Mouse (Mus musculus) central nervous system, embryonic 14 days (tissue): ENCODE data around the gene Spaca4. TPM values are rescaled to one million over a fixed set of nuclear protein-coding genes. Genes with fewer than 3 reads are reported as not detected.

Source experiments
- polyA plus RNA-seq: library from polyadenylated mRNA; depleted of rRNA; stranded (reverse); fragments of >200 nt; gene quantifications from 2 replicates; pipeline ENCODE4 v1.2.3, GENCODE M21; 2012; rRNA removed

The Spaca4 gene
- not detected in 2 replicates for polyA plus RNA-seq

DNA sequence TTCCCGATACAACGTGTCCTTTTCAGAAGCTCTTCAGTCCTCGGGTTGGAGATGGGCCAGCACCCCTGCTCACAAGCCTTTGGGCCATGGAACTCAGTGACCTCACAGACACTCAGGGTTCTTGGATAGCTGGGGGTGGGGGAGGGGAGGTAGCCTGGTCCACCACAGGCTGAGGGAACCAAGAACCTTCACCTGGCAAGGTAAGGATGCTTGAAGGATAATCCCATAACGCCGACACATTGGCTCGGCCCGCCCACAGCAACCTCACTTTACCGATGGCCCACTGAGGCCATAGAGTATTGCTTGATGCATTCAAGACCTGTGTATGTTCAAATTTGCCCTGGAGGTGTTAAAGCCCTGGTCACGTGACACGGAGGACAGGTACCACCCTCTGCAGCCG is at the start of gene Spaca4:
Spaca4 (minus strand) TSS at position 101 of the 400 bp plus-strand sequence.

DNA sequence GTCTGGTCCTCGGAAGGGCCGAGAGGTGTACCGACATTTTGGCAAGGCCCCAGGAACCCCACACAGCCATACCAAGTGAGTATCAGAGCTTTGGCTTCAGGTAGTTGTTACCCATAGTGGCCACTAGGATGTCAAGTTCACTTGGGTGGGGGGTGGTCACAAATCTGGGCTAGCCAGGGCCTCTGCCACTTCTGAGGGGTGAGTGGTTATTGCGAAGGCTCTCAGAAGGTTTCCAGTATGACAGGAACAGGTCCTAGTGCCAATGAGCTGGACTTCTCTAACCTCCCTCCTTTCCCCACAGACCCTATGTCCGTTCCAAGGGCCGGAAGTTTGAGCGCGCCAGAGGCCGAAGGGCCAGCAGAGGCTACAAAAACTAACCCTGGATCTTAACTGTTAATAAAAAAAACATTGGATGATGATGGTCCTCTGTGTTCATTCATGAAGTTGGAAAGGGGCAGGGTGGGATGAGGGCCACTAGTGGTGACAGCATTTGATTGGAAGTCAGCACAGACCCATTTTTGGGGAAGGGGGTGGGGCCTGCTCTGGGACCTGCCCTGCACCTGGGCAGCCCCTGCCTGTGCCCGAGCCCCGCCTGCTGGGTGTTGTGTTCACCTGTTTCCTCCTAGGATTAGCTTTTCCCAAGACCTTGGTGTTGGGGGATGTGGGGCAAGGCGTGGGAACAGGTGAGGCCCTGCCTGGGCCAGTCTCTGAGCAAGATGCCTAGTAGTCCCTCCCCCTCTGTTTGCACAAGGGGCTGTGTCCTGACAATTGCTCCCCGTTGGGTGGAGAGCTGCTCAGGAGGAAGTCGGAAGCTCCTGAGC is 5.0 kb downstream of the Spaca4 start, which contains the start of gene Fam83e:
Fam83e (plus strand) TSS at position 800 of the 821 bp plus-strand sequence.

DNA sequence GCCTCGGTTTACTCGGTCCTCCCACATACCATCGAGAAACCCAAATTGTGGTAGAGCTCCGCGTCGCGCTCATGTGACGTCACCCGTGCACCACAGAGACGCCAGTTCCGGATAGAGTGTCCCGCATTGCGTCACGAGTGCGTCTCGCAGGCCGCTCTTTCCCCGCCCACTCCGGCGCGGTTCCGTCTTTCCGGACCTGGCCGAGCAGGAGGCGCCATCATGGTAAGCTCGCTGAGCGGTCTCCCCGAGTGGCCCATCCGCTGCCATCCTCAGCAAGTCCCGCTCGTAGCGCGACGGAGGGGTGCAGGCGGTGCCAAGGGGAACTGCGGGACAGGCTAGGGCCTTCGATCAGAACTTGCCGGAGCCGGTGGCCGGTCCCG is 7.7 kb downstream of the Spaca4 start, which contains the start of gene Sphk2:
Sphk2 (minus strand) TSS at position 85 of the 380 bp plus-strand sequence.

DNA sequence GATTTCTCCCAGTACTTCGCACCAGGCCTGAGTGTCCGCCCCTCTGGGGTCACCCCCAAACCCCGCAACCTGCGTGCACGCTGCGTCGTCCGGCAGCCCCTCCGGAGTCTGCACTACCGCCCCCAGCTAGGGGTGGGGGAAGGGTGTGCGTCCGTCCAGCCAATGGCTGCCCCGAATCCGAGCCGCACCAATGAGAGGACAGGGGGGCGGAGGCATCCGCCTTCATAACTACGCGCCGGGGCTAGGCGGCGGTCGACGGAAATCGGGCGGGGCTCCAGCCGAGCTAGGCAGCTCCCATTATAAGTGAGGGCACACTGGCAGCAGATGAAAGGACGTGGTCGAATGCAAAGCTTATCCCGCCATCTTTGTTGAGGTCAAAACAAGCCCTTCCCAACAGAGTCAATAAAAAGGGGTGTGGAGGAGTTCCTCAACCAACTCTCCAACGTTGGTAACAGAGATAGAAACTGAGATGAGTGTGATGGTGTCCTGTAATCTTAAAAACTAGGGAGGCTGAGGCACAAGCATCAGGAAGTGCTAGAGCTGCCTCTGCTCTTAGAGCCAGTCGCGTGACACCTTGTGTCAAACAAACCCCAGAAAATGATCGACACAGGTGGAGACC is 10.4 kb downstream of the Spaca4 start, which contains the start of gene Rpl18:
Rpl18 (plus strand) TSS at position 368 of the 619 bp plus-strand sequence.

DNA sequence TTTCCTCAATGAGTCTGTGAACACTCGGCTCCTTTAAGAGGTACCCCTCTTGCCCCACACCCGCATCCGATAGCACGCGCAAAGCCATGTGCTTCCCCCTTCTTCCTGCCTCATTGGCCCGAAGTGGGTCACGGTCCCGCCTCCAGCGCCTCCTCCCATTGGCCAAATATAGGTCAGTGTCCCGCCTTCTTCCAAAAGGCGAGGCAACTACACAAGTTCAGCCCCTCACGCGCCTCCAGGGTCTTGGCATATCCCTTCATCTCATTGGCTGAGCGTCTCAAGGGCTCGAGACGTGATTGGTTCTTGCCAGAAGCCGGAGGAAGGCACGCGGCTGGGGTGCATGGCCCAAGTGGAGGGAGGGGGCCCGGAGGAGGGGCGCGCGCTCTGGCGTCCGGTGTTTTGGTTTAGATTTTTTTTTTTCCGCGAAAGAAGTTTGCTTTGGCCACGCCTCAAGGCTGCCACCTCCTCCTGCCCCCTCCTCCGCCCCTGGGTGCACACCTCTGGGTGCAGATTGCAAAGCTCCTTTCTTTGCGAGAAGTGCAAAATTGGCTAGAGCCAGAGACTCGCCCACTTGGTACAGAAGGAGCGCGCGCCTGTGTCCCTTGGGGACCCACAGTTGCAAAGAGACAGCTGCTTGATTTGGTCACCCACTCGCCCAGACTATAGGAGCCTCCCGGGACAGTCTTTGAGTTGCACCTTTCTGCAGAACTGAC is 20.7 kb downstream of the Spaca4 start, which contains the start of gene Dbp:
Dbp (plus strand) TSS at position 359 of the 713 bp plus-strand sequence.

DNA sequence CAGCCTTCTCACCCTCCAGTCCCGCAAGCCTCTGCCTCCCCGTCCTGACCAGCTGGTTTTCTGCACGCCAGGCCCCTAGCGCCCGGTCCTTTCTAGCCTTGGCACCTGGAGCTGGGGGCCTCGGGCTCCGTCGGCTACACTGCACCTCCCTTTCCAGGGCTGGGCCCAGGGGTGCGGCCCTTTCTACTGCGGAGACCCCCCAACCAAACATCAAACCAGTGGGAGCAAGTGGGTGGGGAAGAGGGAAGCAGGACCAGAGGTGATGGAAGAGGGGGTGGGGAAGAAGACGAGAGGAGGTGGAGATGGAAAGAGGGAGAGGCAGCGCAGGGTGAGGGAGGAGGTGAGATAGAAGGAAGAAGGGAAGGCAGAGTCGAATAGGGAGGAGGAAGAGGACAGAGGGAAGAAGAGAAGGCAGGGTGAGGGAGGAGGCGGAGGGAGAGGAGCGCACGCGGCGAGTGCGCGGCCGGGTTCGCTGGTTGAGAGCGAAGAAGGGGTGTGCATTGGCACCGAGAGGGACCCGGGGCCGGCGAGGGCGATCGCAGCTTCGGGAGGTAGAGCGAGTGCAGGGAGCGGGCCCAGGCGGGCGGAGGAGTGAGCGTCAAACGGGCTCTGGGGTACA is 26.0 kb downstream of the Spaca4 start, which contains the start of gene Car11:
Car11 (plus strand) TSS at position 321 of the 619 bp plus-strand sequence.

DNA sequence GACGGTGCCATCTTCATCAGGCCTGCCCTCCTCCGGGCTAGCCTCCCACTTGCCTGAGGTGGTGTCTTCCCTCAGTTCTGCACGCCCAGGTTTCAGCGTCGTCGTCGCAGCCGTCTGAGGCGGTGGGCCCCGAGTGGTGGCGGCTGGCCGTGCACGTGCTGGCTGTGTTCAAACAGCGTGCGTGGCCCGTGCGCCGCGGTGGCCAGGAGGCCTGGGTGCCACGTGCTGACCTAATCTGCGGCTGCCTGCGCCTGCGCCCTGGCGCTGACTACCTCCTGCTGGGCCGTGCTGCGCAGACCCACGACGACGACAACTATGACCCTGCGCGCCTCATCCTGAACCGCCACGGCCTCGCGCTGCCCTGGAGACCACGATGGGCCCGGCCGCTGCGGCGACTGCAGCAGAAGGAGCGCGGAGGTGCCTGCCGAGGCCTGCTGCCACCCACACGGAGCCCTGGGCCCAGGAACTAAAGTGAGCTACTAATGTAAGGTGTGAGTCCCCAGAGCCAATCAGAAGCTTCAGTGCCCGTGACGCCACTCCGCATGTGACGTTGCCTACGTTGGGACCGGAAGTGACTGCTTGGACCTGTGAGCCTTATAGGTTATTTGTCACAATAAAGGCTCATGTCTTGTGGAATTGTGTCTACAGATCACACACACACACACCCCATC is 31.6 kb downstream of the Spaca4 start, which contains the start of gene Sec1:
Sec1 (minus strand) TSS at position 482 of the 671 bp plus-strand sequence.

DNA sequence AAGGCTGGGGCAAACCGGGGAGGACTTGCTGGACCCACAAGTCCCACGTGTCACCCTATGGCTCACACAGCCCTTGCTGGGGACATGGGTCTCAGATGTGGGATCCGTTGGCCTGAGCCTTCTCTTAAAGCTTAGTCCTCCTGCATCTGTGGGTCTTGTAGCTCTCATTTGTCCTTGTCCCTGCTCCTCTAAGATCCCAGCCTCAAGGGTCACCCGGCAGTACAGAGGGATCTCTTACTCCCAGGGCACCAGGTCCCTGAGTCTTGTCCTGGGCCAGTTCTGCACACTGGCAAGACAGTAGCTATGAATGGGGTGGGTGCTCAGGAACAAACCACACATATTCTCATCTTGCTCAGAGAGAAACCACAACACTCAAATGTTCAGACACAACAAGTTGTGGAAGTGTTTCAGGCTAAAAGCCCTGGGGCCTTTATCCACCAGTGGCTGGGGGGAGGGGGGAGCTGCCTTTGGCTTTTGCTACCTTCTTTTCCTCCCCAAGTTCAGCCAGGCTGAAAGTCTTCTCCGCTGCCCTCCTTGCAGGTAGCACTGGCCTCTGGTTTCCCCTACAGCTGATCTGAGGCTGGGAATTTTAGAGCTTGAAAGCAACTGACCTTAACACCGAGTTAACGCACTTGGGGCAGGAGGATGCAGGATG is 42.1 kb downstream of the Spaca4 start, which contains the start of gene Ntn5:
Ntn5 (plus strand) TSS at position 627 of the 655 bp plus-strand sequence.

Other genes with a start within 250 kb of the Spaca4 start
- gene Tulp2, start 243.9 kb downstream of the Spaca4 start, polyA plus RNA-seq: 0.12 and 0.45 TPM in 2 replicates
- 0.16 TPM in 1 of 2 replicates, not detected in the other for gene Gm45808, start 239.0 kb downstream of the Spaca4 start, polyA plus RNA-seq
- gene Dhdh, start 237.0 kb downstream of the Spaca4 start, polyA plus RNA-seq: 2.2 and 2.7 TPM in 2 replicates
- gene Nucb1, start 215.4 kb downstream of the Spaca4 start, polyA plus RNA-seq: 104 and 148 TPM in 2 replicates
- 15.9 and 19.8 TPM in 2 replicates for gene Ppp1r15a, start 199.5 kb downstream of the Spaca4 start, polyA plus RNA-seq
- gene Plekha4, start 199.5 kb downstream of the Spaca4 start, polyA plus RNA-seq: 3.1 and 9.6 TPM in 2 replicates
- 0.33 and 0.73 TPM in 2 replicates for gene Hsd17b14, start 170.9 kb downstream of the Spaca4 start, polyA plus RNA-seq
- gene Bcat2, start 155.7 kb downstream of the Spaca4 start, polyA plus RNA-seq: 31.0 and 38.8 TPM in 2 replicates
- gene Fgf21, start 110.3 kb downstream of the Spaca4 start, polyA plus RNA-seq: 0.23 TPM in 1 of 2 replicates, not detected in the other
- gene Fut1, start 108.5 kb downstream of the Spaca4 start, polyA plus RNA-seq: 0.02 and 0.43 TPM in 2 replicates
- 0.14 and 0.28 TPM in 2 replicates for gene Izumo1, start 104.0 kb downstream of the Spaca4 start, polyA plus RNA-seq
- gene Rasip1, start 98.3 kb downstream of the Spaca4 start, polyA plus RNA-seq: 12.3 and 14.3 TPM in 2 replicates
- gene Mamstr, start 85.8 kb downstream of the Spaca4 start, polyA plus RNA-seq: 3.5 and 7.4 TPM in 2 replicates
- 0.06 and 0.24 TPM in 2 replicates for gene Fut2, start 59.4 kb downstream of the Spaca4 start, polyA plus RNA-seq
- 2.0 and 3.1 TPM in 2 replicates for gene Ntn5, start 41.8 kb downstream of the Spaca4 start, polyA plus RNA-seq
- gene Sec1, start 31.4 kb downstream of the Spaca4 start, polyA plus RNA-seq: 0.95 and 2.1 TPM in 2 replicates
- gene Car11, start 26.0 kb downstream of the Spaca4 start, polyA plus RNA-seq: 92.3 and 104 TPM in 2 replicates
- gene Dbp, start 20.7 kb downstream of the Spaca4 start, polyA plus RNA-seq: 9.3 and 11.5 TPM in 2 replicates
- gene Rpl18, start 10.4 kb downstream of the Spaca4 start, polyA plus RNA-seq: 985 and 996 TPM in 2 replicates
- gene Sphk2, start 7.8 kb downstream of the Spaca4 start, polyA plus RNA-seq: 29.4 and 30.0 TPM in 2 replicates
- gene Fam83e, start 4.6 kb downstream of the Spaca4 start, polyA plus RNA-seq: 0.60 and 0.77 TPM in 2 replicates
- 250 and 252 TPM in 2 replicates for gene Lmtk3, start 57.9 kb upstream of the Spaca4 start, polyA plus RNA-seq
- gene Sult2b1, start 58.9 kb upstream of the Spaca4 start, polyA plus RNA-seq: 1.2 and 2.1 TPM in 2 replicates
- 230 and 274 TPM in 2 replicates for gene Cyth2, start 88.8 kb upstream of the Spaca4 start, polyA plus RNA-seq
- 0.96 and 1.5 TPM in 2 replicates for gene Kcnj14, start 99.0 kb upstream of the Spaca4 start, polyA plus RNA-seq
- gene Grwd1, start 105.1 kb upstream of the Spaca4 start, polyA plus RNA-seq: 20.9 and 23.6 TPM in 2 replicates
- gene Kdelr1, start 147.0 kb upstream of the Spaca4 start, polyA plus RNA-seq: 157 and 187 TPM in 2 replicates
- 12.8 and 18.8 TPM in 2 replicates for gene Grin2d, start 152.6 kb upstream of the Spaca4 start, polyA plus RNA-seq
- gene Syngr4, start 170.9 kb upstream of the Spaca4 start, polyA plus RNA-seq: 0.14 and 0.59 TPM in 2 replicates
- gene Tmem143, start 171.1 kb upstream of the Spaca4 start, polyA plus RNA-seq: 16.2 and 16.5 TPM in 2 replicates
- 25.6 and 55.8 TPM in 2 replicates for gene Emp3, start 195.6 kb upstream of the Spaca4 start, polyA plus RNA-seq
- 6.0 and 7.2 TPM in 2 replicates for gene Ccdc114, start 198.3 kb upstream of the Spaca4 start, polyA plus RNA-seq